Mouse (Mus musculus) layer of hippocampus, adult 9-10 months (tissue): Measurements from ENCODE around the gene Dguok.

Experiments used
- DNase-seq: peaks from one replicate; pipeline ENCODE4 v3.0.0; 2022; ENCODE audit warnings: low spot score

Gene Dguok

DNA sequence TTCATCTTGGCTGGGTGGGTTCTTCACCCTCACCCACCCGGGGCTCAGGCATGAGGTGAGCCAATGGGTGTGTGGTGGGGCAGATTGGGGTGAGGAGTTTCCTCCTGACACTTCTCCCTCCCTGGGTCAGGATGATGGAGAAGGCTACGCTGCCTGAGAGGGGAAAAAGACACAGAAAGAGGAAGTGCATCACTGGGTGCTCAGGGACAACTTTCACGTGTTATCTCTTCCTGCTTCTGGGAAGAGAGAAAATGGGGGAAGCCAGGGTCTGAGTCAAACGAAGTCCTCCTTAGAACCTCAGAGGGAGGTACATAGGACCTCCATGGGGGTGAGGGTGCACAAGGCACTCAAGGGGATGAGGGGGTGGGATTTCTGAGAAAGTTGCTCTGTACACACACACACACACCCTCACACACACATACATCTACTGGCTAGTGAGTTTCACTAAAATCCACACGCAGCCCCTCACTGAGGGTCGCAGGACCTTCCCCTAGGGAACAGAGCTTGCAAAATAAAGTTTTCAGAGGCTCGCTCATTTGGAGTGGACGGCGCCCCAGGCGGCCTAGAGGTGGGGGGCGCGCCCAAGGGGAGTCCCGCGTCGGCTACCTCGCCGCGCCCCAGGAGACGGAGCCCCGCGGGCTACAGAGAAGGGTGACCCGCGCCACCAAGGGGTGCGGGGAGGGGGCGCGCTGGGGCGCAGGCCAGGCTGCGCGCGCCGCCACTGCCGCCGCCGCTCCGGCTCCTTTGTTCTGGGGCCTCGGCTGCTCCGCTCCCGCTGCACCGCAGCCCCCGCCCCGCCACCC, 51.2 kb downstream of the Dguok start:
- DNase-seq = no peak

DNA sequence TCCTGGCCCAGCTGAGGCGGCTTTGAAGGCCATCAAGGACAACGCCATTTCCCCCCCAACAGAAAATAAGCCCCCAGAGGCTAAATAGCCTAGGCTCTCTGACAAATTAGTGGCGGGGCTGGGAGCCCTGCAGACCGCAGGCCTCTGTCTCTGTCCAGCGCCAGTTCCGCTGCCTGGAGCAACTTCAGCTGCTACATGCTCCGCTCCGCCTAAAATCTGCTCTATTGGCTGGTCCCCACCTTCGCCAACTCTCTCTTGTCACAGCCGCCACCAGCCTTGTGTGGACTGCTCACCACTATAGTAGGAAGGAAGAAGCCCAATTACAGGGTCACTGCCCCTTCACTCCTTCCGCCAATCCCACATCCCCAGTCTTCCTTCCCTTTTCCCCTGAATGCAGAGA, 53.1 kb downstream of the Dguok start:
- no peak for DNase-seq

DNA sequence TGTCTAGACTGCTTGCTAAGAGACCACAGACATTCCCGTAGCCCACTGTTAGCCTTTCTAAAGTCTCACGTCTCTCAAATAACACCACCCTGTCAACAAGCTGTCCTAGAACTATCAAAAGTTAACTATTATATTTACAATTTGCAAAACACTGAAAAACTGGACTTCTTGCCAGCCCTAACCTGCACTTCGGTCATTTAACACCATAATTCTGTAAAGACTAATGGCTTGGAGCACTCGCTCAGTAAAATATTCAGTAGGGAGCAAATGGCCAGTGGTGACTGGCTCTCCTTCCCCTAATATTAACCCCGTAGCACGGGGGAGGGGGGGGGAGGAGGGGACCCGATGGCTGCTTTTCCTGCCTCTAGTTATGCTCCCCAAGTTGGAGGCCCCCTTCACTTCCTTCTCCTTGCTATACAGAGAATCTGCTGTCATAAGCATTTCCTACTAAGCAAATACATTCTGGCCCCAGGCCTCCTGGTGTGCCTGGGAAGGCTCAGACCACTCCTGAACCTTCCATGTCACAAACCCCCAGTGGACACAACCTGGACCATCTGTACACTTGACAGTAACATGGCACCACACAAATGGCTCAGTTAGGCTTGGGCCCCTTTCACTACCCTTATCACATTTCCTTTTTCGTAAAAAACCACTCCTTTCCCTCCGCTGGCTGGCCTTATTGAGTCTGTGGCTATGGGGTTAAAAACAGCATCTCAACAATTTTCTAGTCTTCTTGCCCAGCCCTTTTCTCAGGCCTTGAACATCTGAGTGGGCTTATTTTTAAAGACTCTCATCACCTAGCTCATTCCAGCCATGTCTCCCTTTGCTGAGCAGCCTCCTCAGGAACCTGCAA, 56.1 kb downstream of the Dguok start:
- no peak for DNase-seq

- DNase-seq = no peak
Observed at GRCm38 (mm10) chr6:83449440-83449839, 57.3 kb downstream of the Dguok start.

DNA sequence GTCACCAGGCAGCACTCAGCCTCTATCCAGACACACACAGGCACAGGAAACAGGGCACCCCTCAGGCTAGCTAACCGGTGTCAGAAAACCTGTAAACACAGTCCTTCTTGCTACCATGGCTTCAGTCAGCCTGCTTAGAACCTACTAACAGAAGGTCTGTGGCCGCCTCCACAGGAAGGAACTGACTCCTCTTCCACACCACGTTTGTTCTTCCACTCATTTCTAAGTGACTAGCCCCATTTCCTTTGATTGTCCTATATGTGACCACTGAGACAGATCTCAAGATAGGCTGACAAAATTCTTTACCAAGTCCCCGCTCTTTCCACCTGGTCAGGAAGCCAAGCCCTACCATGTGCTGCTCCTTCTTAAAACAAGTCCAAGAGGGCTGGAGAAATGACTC, 57.9 kb downstream of the Dguok start:
- no peak for DNase-seq

DNA sequence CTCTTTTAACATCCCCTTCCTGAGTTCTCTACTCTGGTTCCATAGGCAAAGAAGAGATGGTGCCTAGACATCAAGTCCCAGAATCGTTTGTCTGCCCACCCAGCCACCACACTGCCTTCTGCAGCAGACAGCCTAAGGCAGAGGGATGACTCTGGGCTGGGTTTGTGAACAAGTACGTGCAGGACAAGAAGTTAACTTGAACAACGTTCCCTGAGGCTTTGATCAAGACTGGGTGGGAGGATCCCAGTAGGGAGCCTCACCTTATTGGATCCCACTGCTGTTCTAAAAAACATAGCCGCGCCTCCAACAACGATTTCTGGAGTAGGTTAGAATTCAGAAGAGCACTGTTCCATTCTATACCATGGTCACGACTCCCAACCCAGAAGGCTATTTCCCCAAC, 59.7 kb downstream of the Dguok start:
- DNase-seq = no peak

DNA sequence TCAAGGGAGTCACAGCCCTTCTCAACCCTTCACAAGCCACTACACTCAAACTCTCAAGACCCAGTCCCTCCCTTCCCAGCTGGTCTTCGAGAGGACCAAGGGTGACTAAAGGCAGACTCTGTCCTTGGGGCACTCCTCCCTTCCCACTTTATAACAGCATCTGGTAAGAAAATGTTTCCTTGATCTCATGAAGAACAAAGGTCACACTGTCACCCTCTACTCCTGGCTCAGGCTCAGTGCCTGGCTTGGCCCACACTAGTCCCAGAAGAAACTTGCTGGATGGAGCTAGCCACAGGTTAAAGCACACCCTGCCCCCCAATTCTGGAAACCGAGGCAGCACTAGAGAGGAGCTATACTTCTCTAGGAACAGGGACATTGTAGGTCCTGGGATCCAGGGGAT, 61.0 kb downstream of the Dguok start:
- no peak for DNase-seq

GRCm38 (mm10) chr6:83443441-83444340, 63.1 kb downstream of the Dguok start:
- DNase-seq = no peak

GRCm38 (mm10) chr6:83442639-83443038, 64.1 kb downstream of the Dguok start:
- DNase-seq = no peak

DNA sequence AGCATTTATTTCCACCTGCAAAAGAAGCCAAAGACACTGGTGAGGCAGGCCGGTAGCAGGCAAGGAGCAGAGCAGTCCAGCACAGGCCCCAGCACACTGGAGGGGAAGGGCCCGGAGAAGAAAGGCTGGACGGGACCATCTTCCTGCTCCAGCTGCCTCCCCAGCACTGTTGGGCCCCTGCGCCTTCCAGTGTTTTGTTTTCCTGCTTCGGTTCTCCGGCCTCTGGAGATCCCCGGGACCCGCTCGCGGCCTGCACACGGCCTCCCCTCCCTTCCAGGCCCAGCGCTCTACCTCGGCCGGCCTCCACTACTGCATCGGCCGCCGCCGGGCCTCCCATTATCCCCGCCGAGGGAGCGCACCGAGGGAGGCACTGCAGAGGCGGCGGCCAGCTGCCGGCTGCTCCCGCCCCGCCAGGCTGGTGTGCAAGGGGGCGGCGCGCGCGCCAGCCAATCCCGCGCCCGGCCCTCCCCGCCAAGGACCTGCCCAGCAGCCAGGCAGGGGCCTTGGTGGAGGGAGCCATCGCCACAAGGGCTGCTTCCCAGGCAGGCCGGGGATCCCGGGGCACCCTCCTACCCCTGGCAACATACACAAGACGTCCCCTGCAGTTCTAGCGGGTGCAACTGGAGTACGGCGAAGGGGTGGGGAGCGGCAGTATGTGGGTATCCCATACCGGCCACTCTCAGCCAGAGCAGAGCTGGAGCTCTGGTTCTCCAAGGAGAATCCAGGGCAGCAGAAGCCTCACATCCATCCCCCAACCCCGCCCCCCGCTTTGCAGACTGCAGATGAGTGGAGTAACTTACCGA, 65.3 kb downstream of the Dguok start:
- peak; percentile 49 for DNase-seq

DNA sequence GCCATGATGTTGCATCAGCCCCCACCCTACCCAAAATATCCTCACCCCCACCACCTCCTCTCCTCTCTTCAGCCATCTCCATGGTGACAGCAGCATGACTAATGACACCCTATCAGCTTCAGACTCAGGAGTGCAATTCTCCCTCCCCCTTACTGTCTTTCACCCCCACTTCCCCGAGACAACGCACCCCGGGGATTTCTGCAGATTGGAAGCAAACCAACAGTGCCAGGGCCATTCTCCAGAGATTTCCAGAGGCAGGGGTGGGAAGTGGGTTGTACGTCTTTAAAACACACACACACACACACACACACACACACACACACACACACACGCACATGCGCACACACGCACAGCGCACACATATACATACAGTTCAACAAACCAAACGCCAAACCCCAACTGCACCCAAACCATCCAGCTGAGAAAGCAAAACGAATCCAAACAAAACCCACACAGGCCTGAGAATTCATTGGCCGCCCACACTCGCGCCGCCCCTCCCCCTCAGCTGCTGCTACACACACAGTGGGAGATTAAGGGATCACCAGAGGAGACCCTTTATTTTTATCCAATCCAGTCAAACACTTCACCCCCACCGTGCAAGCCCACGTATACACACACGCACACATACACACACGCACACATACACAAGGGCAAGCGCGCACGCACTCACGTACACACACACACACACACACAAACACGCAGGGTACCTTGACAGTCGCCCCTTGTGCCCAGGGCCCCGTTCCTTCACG, 66.1 kb downstream of the Dguok start:
- DNase-seq = peak; percentile 59

- no peak for DNase-seq
Observed at GRCm38 (mm10) chr6:83440197-83440509, 66.6 kb downstream of the Dguok start.

- no peak for DNase-seq
Observed at GRCm38 (mm10) chr6:83439781-83440180, 67.0 kb downstream of the Dguok start.

DNA sequence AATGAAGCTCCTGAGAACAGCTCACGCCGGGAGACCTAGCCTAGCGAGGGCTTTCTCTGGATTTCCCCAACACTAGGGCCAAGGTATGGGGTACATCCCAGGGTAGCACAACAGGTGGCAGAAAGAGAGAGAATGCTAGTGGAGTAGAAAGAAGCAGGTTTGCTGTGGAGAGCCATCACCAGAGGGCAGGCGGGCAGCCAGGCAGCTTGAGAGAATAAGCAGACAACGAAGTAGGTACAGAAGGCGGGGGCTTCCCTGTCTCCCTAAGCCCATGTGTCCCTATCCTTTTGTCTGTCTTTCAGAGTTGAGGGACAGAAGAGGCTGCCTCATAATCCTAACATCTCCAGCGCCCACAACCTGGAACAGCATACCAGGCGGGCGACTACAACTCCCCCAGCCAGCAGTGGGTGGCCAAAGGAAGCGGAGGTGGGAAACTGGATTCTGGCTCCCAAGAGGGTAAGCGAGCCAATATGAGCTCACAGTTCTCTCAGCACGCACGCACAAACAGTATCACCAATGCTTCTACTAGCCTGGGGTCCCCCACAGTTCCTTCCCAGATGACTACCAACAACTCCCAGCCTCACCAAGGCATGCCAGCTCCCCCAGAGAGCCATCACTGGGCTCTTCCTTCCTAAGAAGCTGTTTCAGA, 67.5 kb downstream of the Dguok start:
- no peak for DNase-seq

DNA sequence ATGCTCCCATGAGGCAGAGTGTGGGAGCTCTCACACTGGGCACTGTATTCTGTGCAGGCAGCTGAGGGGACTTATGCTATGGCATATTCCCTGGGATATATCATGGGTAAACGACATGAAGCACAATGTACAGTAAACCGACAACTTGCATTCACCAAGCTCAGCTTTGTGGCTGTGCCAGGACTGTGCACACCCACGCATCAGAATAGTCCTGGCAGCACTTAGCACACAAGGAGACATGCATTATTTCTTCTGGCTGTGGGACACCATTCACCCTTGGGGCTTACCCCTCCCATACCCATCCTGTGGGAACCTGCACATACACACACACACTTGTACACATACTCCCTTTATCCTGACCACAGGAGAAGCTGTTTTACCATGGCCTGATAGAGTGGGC, 68.2 kb downstream of the Dguok start:
- DNase-seq = no peak

DNA sequence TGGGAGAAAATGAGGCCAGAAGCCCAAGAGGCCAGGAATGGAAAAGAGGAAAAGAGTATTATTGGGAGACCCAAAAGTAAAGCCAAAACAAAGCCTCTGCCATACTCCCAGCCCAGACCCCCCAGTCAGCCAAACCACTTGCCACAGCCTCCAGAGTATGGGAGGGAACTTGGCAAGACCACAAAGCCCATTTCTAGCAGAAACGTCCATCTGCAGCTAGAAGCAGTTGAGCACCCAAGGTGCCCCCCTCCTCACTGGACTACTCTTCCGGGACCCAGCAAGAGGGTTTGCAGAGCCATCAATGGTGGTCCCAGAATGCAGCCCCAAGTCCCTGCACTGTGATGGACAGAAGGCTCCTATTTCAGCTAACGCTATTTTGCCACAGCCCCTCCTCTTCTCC, 69.0 kb downstream of the Dguok start:
- DNase-seq = no peak

DNA sequence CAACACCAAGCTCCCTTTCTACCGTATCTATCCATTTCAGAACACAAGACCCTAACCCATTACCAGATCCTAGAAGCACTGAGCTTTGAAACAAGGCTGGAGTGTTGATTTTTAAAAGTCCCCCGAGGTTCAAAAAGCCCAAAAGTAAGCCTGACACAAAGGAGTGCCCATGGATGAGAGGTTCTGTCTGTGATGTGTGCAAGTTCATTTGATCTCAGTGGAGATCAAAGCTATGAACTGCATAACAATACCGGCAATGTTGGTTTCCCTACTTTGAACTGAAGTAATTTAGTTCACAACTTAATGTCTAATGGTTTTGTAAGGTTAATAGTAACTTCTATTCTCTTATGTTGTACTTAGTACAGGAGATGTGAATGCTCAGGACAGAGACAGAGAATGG, 69.5 kb downstream of the Dguok start:
- DNase-seq = no peak

- no peak for DNase-seq
Observed at GRCm38 (mm10) chr6:83436547-83436946, 70.2 kb downstream of the Dguok start.

GRCm38 (mm10) chr6:83435174-83435573, 71.6 kb downstream of the Dguok start:
- no peak for DNase-seq

DNA sequence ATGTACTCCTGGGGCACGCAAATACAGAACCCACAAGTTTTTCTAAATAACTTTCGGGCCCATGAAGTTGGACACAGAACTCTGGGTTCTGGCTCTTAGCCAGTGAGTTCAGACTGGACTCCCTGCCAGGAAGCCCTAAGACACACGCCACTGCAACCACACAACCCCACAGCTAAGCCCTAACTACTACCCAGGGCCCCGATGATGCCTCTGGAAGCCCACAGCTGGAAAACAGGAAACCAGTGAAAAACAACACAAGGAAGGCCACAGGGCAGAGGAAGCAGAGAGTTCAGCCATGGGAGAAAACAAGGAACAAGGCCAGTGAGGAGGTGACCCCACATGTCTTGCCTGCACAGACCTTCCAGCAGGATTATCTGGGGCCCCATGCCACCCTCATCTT, 73.2 kb downstream of the Dguok start:
- no peak for DNase-seq
